In genomic region chr7:132766235-132766871, GRCm38 (mm10) we compare ENCODE assay signal across 9 mouse cellular contexts. TPM values are rescaled to one million over a fixed set of nuclear protein-coding genes. Genes with fewer than 3 reads are reported as not detected.
DNase-seq lines count a peak whose midpoint lies in the region; ATAC-seq and TF ChIP-seq lines count a peak whose summit lies in the region.
"Had no signal": no experiment of that assay in that cellular context is flagged by ENCODE, and none has a peak within 500 bp of the region (broad histone marks: within the 10 kb centered on the region; RNA-seq: fewer than 3 reads in every experiment).

No protein-coding gene starts in this region.

- no peaks in the 10 kb centered on the region for H3K9me3 ChIP-seq in kidney, embryonic 14.5 days (ENCODE audit: control insufficient read depth, low read length)

- ATAC-seq in kidney, embryonic 14.5 days (ENCODE audit: low FRiP score, low TSS enrichment): no peak

- DNase-seq in gastrocnemius, adult 8-10 months (ENCODE audit: low spot score in 2 of 2): peak; percentile 42 to 58
- DNase-seq in gastrocnemius, postnatal 10 days: no peak
- peak; percentile 85 for DNase-seq in gastrocnemius, postnatal 25 days
- DNase-seq in lung, adult 2 months: peak; percentile 51
- no peak for DNase-seq in layer of hippocampus, postnatal 25 days (ENCODE audit: extremely low spot score in 1 of 2, low spot score in 1 of 2)
- no peak for DNase-seq in urinary bladder, postnatal 25 days (ENCODE audit: low spot score)
- DNase-seq: kidney, postnatal 4 days had no signal

- TF ChIP-seq CTCF in bone marrow, adult 2 months (IDR thresholded peaks at IDR 0.05; ENCODE audit: control insufficient read depth, insufficient read depth, low read length): no peak
- no peak for TF ChIP-seq CTCF in lung, adult 2 months (IDR thresholded peaks at IDR 0.05; ENCODE audit: insufficient read depth, low read length)

- 73% methylated on average over 11 of the region's 11 CpGs for WGBS in bone marrow, adult 2 months
- 43% methylated on average over 11 of the region's 11 CpGs for WGBS in lung, adult 2 months
- WGBS in kidney, embryonic 14.5 days: 89% methylated on average over 11 of the region's 11 CpGs

- no peak for TF ChIP-seq POLR2A in bone marrow, adult 2 months (IDR thresholded peaks at IDR 0.05; ENCODE audit: borderline replicate concordance, control insufficient read depth, low read depth, low read length)
- peak; percentile 19; the same call in 1 of the 2 replicates for TF ChIP-seq POLR2A in lung, adult 2 months (IDR thresholded peaks at IDR 0.05; ENCODE audit: borderline replicate concordance, extremely low read depth, low read depth, low read length)

- no peak overlapping the region for H3K4me3 ChIP-seq in bone marrow, adult 2 months (replicated peaks; ENCODE audit: control insufficient read depth, low read depth, low read length)
- H3K4me3 ChIP-seq in lung, adult 2 months (replicated peaks; ENCODE audit: extremely low read depth, low read depth, low read length): no peak overlapping the region
- H3K4me3 ChIP-seq in kidney, embryonic 14.5 days (ENCODE audit: low read length): no peak overlapping the region

- H3K27me3 ChIP-seq in kidney, embryonic 14.5 days (ENCODE audit: control insufficient read depth, insufficient read depth, low read length): no peaks in the 10 kb centered on the region

- no peak overlapping the region for H3K4me2 ChIP-seq in kidney, embryonic 14.5 days (replicated peaks; ENCODE audit: low read depth, low read length)

- H3K4me1 ChIP-seq in bone marrow, adult 2 months (ENCODE audit: control insufficient read depth, insufficient read depth, low read length): peaks cover 2% of the 10 kb centered on the region; the same call in 1 of the 2 replicates
- H3K4me1 ChIP-seq in lung, adult 2 months (ENCODE audit: control insufficient read depth, insufficient read depth, low read length): peaks cover 30% of the 10 kb centered on the region
- no peaks in the 10 kb centered on the region for H3K4me1 ChIP-seq in kidney, embryonic 14.5 days (ENCODE audit: control insufficient read depth, insufficient read depth, low read length)

- no peak overlapping the region for H3K9ac ChIP-seq in kidney, embryonic 14.5 days (ENCODE audit: low read depth, low read length)

- peaks cover 12% of the 10 kb centered on the region; the same call in 1 of the 2 replicates for H3K36me3 ChIP-seq in kidney, embryonic 14.5 days (ENCODE audit: control insufficient read depth, insufficient read depth, low read length)

- H3K27ac ChIP-seq in bone marrow, adult 2 months (ENCODE audit: control insufficient read depth, insufficient read depth, low read depth, low read length, poor library complexity): peak overlapping the region; percentile 46
- no peak overlapping the region for H3K27ac ChIP-seq in kidney, embryonic 14.5 days (ENCODE audit: low read depth, low read length)

RNA-seq across cellular contexts. Expression of gene Fam53b, which starts 47.3 kb away (rescaled TPM):
- total RNA-seq in gastrocnemius, adult 8-10 months (2022): 10 to 100 TPM; 17.4 to 31.8 (median 21.1) TPM
- 10 to 100 TPM; 34.5 to 43.6 TPM for total RNA-seq in gastrocnemius, postnatal 10 days (2021)
- 43.2 and 51.4 TPM in 2 replicates for polyA plus RNA-seq in bone marrow, adult 2 months (2011; ENCODE audit: insufficient read depth, insufficient read length, low replicate concordance, missing spikeins)
- 10 to 100 TPM; 17.0 to 19.0 TPM for total RNA-seq in gastrocnemius, postnatal 25 days (2021)
- polyA plus RNA-seq in lung, adult 2 months (2012; rRNA removed): 79.4 and 80.3 TPM in 2 replicates
- polyA plus RNA-seq in kidney, embryonic 14.5 days (2014; fragmentation: Nextera tagmentation; extraction: Ambion mirVana): 17.0 and 22.1 TPM in 2 replicates
- total RNA-seq in layer of hippocampus, postnatal 25 days (2021): 10 to 100 TPM; 34.6 to 40.9 TPM

Comparison
In these comparisons a context has a peak if more than half of its experiments do, and no peak if none do; other contexts are left out.
1. DNase-seq: peak in gastrocnemius, adult 8-10 months (2 of 2), gastrocnemius, postnatal 25 days (single experiment) and lung, adult 2 months (single experiment); none in gastrocnemius, postnatal 10 days (single experiment), layer of hippocampus, postnatal 25 days (0 of 2) and urinary bladder, postnatal 25 days (single experiment).